Mouse (Mus musculus) erythroblast, embryonic 14.5 days (primary cell): ENCODE results near the gene Timm13.

Experiments
- GATA1 ChIP-seq: IDR thresholded peaks from 2 replicates; pipeline ENCODE4 v1.6.1; 2012; ENCODE audit warnings: low read length, inconsistent platforms, mixed read lengths
- TAL1 ChIP-seq: IDR thresholded peaks from 3 replicates; pipeline ENCODE4 v1.6.1; 2012; ENCODE audit warnings: low read length, inconsistent platforms, mixed read lengths

- TF ChIP-seq GATA1: no peak
- no peak for TF ChIP-seq TAL1
These were observed 42.9 kb downstream of the Timm13 start for GRCm38 (mm10) chr10:80857848-80858247.
